Mouse (Mus musculus) lung, adult 2 months (tissue): ENCODE results near the gene Cyb561d2.

ENCODE experiments used
- CTCF ChIP-seq: fragments of 200-500 bp; IDR thresholded peaks from 2 replicates; pipeline ENCODE4 v1.5.1; 2011; ENCODE audit warnings: mild to moderate bottlenecking, low read length, control low read depth; ENCODE audit not compliant: insufficient read depth
- POLR2A ChIP-seq: fragments of 200-500 bp; IDR thresholded peaks from 2 replicates; pipeline ENCODE4 v1.6.1; 2011; ENCODE audit warnings: low read depth, mild to moderate bottlenecking, control low read depth, low read length, borderline replicate concordance; ENCODE audit errors: extremely low read depth

GRCm38 (mm10) chr9:107590058-107590772, 48.2 kb upstream of the Cyb561d2 start:
- TF ChIP-seq CTCF (no peak), POLR2A (0 out of 2 replicates have a peak, but pooled peaks have one; percentile 9)
